Mouse (Mus musculus) forebrain, embryonic 12.5 days (tissue): ENCODE measurements around the gene Rnf207. TPM values are rescaled to one million over a fixed set of nuclear protein-coding genes. Genes with fewer than 3 reads are reported as not detected.

Experiments
- ATAC-seq: fragments of 200-750 bp; cut with Nextera tagmentation; 2 replicates; pipeline ENCODE4 v1.8.0; 2017; ENCODE audit warnings: moderate TSS enrichment; ENCODE audit not compliant: low FRiP score
- H3K27ac ChIP-seq: fragments of 300-500 bp; sonication (generic); 2 replicates; pipeline ENCODE4 v1.5.1; 2016; ENCODE audit warnings: mild to moderate bottlenecking
- H3K27me3 ChIP-seq: fragments of 300-500 bp; sonication (generic); 2 replicates; pipeline ENCODE4 v1.6.1; 2016; ENCODE audit warnings: mild to moderate bottlenecking
- H3K36me3 ChIP-seq: fragments of 300-500 bp; sonication (generic); replicated peaks from 2 replicates; pipeline ENCODE4 v1.6.1; 2016; ENCODE audit warnings: mild to moderate bottlenecking
- H3K4me1 ChIP-seq: fragments of 300-500 bp; sonication (generic); 2 replicates; pipeline ENCODE4 v1.6.1; 2016
- H3K4me2 ChIP-seq: fragments of 300-500 bp; sonication (generic); 2 replicates; pipeline ENCODE4 v1.6.1; 2016; ENCODE audit warnings: mild to moderate bottlenecking, moderate library complexity
- H3K4me3 ChIP-seq: fragments of 300-500 bp; sonication (generic); replicated peaks from 2 replicates; pipeline ENCODE4 v1.5.1; 2016; ENCODE audit warnings: mild to moderate bottlenecking
- H3K9ac ChIP-seq: fragments of 300-500 bp; sonication (generic); 2 replicates; pipeline ENCODE4 v1.6.1; 2016; ENCODE audit warnings: mild to moderate bottlenecking
- H3K9me3 ChIP-seq: fragments of 300-500 bp; sonication (generic); 2 replicates; pipeline ENCODE4 v1.6.1; 2016
- WGBS: fragments of 180-500 bp; shearing (Covaris S2); methylation state at CpG from one replicate; pipeline ENCODE4 v1.1.7; 2016; 5-methylcytosine and 5-hydroxymethylcytosine counted together
- polyA plus RNA-seq: library from polyadenylated mRNA; unstranded; fragments of >200 nt; fragmentation: Nextera tagmentation; extraction: Ambion mirVana; gene quantifications from 2 replicates; pipeline ENCODE4 v1.2.1, GENCODE M21; 2016

Rnf207 gene
- polyA plus RNA-seq, 1 experiment from 2014 or later: 2.7 TPM

DNA sequence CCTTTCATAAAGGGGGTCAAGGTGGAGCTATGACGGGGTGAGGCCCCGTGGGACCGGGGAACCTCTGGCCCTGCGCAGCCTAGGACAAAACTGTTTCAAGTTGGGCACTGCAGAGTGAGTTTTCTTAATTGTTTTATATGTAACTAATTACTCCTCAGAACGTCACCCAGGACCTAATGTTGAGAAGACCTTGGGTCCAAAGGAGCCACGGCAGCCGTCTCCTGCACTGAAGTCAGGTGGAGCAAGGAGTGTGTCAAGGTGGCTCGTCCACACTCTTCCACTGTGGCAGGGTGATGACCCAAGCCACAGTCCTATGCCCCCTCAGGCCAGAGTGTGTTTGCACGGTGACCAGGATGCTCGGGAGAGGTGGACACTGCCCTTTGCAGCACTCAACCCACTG, 15.6 kb downstream of the Rnf207 start:
- Histone ChIP-seq H3K36me3 (peaks cover 57% of the 10 kb centered on the region), H3K9me3 (no peaks in the 10 kb centered on the region)
- 96% methylated on average over 10 of the region's 10 CpGs for WGBS

DNA sequence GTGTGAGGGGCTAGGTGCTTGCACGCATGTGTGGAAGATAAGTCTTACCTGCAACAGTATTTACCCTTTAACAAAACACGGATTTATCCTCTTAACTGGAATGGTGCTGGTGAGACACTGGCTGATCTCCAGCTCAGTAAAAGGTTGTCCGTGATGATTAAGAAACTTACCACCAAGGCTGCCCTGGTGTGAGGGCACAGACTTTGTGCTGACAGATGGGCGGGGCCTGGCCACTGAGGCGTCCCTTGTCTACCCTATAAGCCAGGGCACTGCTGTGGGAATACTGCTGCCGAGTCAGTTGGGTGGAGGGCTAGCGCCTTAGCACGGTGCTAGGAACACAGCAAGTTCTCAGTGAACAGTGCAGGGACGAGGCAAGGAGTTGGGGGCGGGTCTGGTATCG, 16.8 kb downstream of the Rnf207 start:
- Histone ChIP-seq H3K27ac (no peak overlapping the region), H3K4me3 (no peak overlapping the region), H3K9me3 (no peaks in the 10 kb centered on the region), H3K4me2 (no peak overlapping the region), H3K27me3 (0 out of 2 replicates have a peak, but pooled peaks cover 6% of the 10 kb centered on the region), H3K36me3 (peaks cover 57% of the 10 kb centered on the region), H3K4me1 (peaks cover 14% of the 10 kb centered on the region), H3K9ac (no peak overlapping the region)
- 71% methylated on average over 11 of the region's 11 CpGs for WGBS
- no peak for ATAC-seq

More for the DNA sequence above, 15.6 kb downstream of the Rnf207 start:
- no peak overlapping the region for H3K4me2 ChIP-seq
- no peak overlapping the region for H3K27ac ChIP-seq
- no peak overlapping the region for H3K9ac ChIP-seq
- H3K4me3 ChIP-seq: no peak overlapping the region
- ATAC-seq: no peak
- H3K27me3 ChIP-seq: 0 out of 2 replicates have a peak, but pooled peaks cover 6% of the 10 kb centered on the region
- H3K4me1 ChIP-seq: peaks cover 8% of the 10 kb centered on the region

DNA sequence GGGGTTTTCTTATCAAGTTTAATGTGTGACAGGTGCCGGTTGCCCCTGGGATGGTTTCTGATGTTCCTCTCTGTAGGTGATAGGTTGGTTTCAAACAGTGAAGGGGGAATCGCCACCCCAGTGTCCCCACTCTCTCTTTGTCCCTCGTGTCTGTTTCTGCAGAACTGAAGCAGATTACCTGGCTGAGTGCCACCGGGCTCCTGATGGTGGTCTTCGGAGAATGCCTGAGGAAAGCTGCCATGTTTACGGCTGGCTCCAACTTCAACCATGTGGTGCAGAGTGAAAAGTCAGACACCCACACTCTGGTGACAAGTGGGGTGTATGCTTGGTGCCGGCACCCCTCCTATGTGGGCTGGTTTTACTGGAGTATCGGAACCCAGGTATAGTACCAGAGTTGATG, 18.4 kb downstream of the Rnf207 start:
- Histone ChIP-seq H3K27ac (no peak overlapping the region), H3K27me3 (peaks cover 18% of the 10 kb centered on the region), H3K4me3 (no peak overlapping the region), H3K9me3 (no peaks in the 10 kb centered on the region), H3K4me2 (no peak overlapping the region), H3K9ac (no peak overlapping the region), H3K36me3 (peaks cover 57% of the 10 kb centered on the region), H3K4me1 (peaks cover 18% of the 10 kb centered on the region)
- 97% methylated on average over 8 of the region's 8 CpGs for WGBS
- no peak for ATAC-seq

DNA sequence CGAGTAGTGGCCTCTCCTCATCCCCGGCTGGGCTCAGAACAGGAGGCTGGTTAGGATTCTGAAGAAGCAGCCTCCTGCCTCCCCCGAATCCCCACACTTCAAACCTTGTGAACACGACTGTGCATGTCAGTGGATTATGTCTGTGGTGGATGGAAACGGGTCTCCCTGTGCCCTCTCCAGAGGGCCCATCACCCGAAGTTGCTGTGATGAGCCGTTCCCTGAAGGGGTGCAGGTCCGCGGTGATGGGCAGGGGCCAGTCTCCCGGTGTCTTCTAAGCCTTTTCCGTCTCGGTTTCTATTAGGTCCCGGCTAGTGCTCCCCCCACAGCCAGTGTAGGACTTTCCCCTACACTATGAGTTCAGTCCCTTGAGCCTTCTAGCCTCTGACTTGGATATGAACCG, 20.0 kb downstream of the Rnf207 start:
- peak overlapping the region; percentile 45 for H3K9ac ChIP-seq
- H3K4me3 ChIP-seq: peak overlapping the region; percentile 96; the same call in 1 of the 2 replicates
- peak overlapping the region; percentile 97; the same call in 1 of the 2 replicates for H3K4me2 ChIP-seq
- H3K27me3 ChIP-seq: peaks cover 34% of the 10 kb centered on the region
- H3K27ac ChIP-seq: no peak overlapping the region
- H3K4me1 ChIP-seq: peaks cover 25% of the 10 kb centered on the region
- ATAC-seq: no peak
- WGBS: 84% methylated on average over 14 of the region's 14 CpGs
- H3K36me3 ChIP-seq: peaks cover 45% of the 10 kb centered on the region
- H3K9me3 ChIP-seq: no peaks in the 10 kb centered on the region

DNA sequence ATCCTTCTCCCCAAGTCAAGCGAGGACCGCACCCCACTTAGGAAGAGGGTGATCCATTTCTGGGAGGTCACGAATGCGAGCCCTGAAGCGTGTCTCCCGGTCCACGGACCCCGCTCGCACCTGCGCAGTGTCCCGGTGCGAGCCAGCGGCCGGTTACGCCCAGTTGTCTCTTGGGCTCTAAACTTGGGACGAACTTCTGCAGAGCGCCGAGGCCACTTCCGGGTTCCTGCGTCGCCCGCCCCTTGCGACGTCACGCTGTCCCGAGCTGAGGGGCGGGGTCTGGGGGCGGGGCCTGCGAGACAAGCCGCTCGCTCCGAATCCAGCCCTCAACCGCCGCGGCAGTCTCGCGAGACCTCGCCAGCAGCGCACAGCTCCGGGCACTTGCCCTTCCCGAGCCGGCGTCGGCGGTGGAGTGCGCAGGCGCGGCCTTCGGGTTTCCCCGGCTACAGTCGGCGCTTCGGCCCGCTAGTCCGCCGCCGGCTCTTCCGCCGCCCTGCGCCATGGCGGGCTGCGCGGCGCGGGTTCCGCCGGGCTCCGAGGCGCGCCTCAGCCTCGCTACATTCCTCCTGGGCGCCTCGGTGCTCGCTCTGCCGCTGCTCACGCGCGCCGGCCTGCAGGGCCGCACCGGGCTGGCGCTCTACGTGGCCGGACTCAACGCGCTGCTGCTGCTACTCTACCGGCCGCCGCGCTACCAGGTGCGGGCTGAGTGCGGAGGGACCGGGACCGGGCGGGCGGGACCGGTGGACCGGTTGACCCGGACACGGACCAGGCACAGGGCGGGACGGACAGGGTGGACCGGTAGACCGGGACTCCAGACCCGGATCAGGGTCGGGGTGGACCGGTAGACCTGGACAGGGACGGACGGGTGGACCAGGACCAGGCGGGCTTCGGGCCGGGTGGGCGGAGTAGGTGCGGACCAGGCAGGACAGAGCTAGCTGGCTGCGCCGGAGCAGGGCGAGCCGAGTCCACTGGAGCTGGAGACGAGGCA, 21.6 kb downstream of the Rnf207 start, which contains the start of gene Icmt:
Gene Icmt (plus strand): TSS at position 354 of the 988 bp plus-strand sequence.
- H3K4me1 ChIP-seq: peaks cover 41% of the 10 kb centered on the region
- peak; percentile 96 for ATAC-seq

DNA sequence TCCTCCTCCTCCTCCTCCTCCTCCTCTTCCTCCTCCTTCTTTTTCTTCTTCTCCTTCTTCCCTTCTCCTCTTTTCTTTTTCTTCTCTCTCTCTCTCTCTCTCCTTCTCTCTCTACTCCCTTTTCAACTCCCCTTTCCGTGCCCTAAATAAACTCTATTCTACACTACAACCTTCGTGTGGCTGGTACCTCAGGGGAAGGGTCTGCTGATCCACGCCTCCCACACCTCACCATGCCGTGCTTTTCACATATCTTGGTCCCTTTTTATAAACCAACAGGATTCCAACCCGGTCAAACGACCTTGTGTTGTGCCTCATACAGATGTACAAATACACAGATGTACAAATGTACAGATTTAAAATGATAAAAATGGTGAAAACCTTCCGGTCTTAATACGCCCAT, 22.4 kb downstream of the Rnf207 start:
- peak overlapping the region; percentile 91; the same call in 1 of the 2 replicates for H3K9ac ChIP-seq
- ATAC-seq: no peak
- peaks cover 49% of the 10 kb centered on the region for H3K4me1 ChIP-seq
- no peaks in the 10 kb centered on the region for H3K9me3 ChIP-seq
- H3K4me2 ChIP-seq: peak overlapping the region; percentile 97
- H3K36me3 ChIP-seq: peaks cover 20% of the 10 kb centered on the region
- H3K4me3 ChIP-seq: peak overlapping the region; percentile 96
- 23% methylated on average over 8 of the region's 8 CpGs for WGBS
- H3K27me3 ChIP-seq: peaks cover 58% of the 10 kb centered on the region
- H3K27ac ChIP-seq: no peak overlapping the region

More for the DNA sequence above, 21.6 kb downstream of the Rnf207 start, which contains the start of gene Icmt:
- Histone ChIP-seq H3K27ac (peak within 1 kb of the TSS; percentile 73), H3K9me3 (no peaks in the 10 kb centered on the region), H3K4me2 (peak within 1 kb of the TSS; percentile 97), H3K4me3 (peak within 1 kb of the TSS; percentile 96), H3K9ac (peak within 1 kb of the TSS; percentile 91), H3K36me3 (peaks cover 28% of the 10 kb centered on the region), H3K27me3 (peaks cover 50% of the 10 kb centered on the region)
- under 1% methylated on average over 119 of the region's 119 CpGs for WGBS

DNA sequence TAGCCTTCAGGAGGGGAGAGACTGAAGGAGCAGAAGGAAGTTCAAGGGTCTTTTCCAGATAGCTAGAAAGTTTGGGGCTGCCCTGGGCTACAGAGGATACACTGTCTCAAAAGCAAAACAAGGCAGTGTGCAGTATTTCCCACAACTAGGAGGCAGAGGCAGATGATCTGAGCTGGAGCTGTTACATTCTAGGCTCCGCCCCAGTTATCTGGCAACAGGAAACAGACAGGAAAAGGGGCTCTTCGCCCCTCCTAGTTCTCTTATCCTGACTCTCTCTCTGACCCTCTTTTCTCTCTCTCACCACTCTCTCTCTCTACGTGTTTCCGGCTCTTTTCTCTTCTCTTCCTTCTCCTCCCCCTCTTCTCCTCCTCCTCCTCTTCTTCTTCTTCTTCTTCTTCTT, 22.9 kb downstream of the Rnf207 start:
- peaks cover 63% of the 10 kb centered on the region for H3K27me3 ChIP-seq
- no peak overlapping the region for H3K9ac ChIP-seq
- no peak overlapping the region for H3K4me3 ChIP-seq
- H3K9me3 ChIP-seq: no peaks in the 10 kb centered on the region
- no peak overlapping the region for H3K4me2 ChIP-seq
- H3K36me3 ChIP-seq: peaks cover 16% of the 10 kb centered on the region
- 53% methylated on average over 4 of the region's 4 CpGs for WGBS
- ATAC-seq: no peak
- H3K4me1 ChIP-seq: peaks cover 54% of the 10 kb centered on the region
- H3K27ac ChIP-seq: no peak overlapping the region

DNA sequence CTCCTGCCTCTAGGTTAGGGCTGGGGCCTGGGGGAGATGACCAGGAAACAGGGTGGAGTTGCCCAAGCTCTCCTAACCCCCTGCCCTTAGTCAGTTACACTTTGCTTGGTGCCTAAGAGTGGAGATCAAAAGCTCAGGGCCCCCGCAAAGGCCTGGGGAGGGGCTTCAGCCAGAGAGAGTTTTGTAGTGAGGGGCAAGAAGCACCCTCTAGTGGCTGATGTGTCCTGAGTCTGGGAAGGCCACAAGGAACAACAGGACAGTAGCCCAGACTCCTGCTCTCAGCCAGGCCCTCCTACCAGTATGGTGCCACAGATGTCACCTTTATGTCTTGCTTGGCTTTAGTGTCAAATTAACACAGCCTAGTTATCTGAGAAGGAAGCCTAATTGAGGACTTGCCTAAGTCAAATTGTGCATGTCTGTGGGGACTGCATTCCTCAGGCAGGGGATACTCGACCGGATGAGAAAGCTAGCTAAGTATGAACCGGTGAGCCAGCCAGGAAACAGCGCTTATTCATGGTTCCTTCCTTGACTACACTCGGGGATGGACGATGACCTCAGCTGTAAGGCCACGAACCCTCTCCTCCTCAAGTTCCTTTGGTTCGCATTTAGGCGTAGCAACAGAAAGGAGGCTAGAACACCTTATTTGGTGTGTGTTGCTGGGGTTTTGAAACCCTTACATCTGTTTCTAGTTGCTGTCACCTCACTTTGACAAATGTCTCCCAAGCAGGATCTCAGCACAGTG, 24.4 kb downstream of the Rnf207 start:
- Histone ChIP-seq H3K4me1 (peaks cover 68% of the 10 kb centered on the region), H3K27ac (no peak overlapping the region), H3K27me3 (peaks cover 78% of the 10 kb centered on the region), H3K9me3 (no peaks in the 10 kb centered on the region), H3K9ac (no peak overlapping the region), H3K36me3 (peaks cover 1% of the 10 kb centered on the region; the same call in 1 of the 2 replicates), H3K4me3 (no peak overlapping the region), H3K4me2 (no peak overlapping the region)
- no peak for ATAC-seq
- WGBS: 58% methylated on average over 10 of the region's 10 CpGs

DNA sequence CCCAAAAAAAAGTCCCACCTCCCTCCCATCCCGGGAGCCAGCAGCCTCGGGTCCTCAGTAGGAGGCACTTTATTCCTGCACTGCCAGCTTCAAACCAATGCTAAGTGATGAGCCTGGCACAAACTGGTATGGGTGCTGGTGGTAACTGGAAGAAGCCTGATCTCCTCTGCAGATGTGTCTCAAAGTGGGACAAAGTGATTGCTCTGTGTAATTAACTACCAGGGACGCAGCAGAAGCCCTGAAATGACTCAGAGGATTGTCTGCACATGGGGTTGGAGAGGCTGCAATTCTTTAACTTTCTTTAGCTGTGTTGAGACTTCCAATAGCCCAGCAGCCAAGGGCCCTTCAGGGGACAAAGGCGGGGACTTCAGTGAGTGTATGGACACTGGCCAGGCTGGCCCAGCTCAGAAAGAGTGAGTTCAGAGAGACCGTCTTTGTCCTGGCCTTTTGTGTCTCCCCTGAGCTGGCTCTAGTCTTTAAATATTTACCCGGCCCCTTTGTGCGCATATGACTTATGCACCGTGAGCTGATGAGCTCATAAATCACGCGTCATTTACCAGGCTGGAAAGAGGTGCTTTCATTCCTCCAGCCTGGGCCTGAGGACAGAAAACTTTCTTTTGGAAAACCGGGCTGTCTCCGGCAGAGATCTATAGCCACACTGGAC, 26.6 kb downstream of the Rnf207 start:
- Histone ChIP-seq H3K4me3 (no peak overlapping the region), H3K27me3 (peaks cover 91% of the 10 kb centered on the region), H3K27ac (no peak overlapping the region), H3K9ac (0 out of 2 replicates have a peak overlapping the region, but pooled peaks have one; percentile 17), H3K9me3 (no peaks in the 10 kb centered on the region), H3K4me1 (peaks cover 67% of the 10 kb centered on the region), H3K36me3 (no peaks in the 10 kb centered on the region), H3K4me2 (no peak overlapping the region)
- ATAC-seq: no peak
- WGBS: 3% methylated on average over 12 of the region's 12 CpGs

DNA sequence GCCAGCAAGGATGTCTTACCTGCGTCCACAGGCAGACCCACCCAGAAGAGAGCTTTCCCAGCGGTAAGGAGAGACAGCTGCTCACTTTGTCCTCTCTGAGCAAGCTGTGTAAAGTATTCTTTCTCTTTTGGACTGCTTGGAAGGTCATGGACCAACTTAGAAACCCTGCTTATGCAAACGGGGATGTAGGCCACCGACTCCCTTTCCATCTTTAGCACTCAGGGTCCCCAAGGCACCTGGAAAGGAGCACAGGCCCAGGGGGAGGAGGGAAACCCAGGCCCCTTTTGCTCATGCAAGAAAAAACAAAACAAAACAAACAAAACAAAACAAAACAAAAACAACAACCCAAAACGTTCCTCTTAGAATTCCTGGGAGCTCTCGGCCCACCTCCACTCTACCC, 27.2 kb downstream of the Rnf207 start, which contains the start of gene Hes3:
Gene Hes3 (minus strand): TSS at position 101 of the 400 bp plus-strand sequence.
- ATAC-seq: no peak
- H3K27ac ChIP-seq: no peak within 1 kb of the TSS
- peaks cover 98% of the 10 kb centered on the region for H3K27me3 ChIP-seq
- peak within 1 kb of the TSS; percentile 61 for H3K4me2 ChIP-seq
- WGBS: 19% methylated on average over 6 of the region's 6 CpGs
- no peaks in the 10 kb centered on the region for H3K36me3 ChIP-seq
- peak within 1 kb of the TSS; percentile 35 for H3K4me3 ChIP-seq
- H3K9ac ChIP-seq: peak within 1 kb of the TSS; percentile 48
- no peaks in the 10 kb centered on the region for H3K9me3 ChIP-seq
- peaks cover 72% of the 10 kb centered on the region for H3K4me1 ChIP-seq

DNA sequence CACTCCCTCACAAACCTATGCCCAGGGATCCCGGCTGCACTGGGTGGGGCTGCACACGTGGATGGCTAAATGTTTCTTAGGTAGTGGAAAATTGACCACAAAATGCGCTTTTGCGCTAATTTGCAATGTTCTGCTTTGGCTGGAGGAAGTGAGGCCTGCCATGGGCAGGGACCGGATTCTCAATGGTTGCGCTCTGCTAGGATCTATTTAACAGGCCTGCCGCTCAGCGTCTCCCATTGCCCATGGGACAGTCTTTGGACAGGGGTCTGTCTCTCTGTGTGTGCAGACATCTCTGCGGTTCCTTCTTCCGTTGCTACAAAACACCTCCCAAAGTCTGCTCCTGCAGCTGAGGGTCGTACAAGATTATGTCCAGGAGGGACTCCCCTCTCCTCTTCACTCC, 27.8 kb downstream of the Rnf207 start:
- H3K36me3 ChIP-seq: no peaks in the 10 kb centered on the region
- WGBS: 3% methylated on average over 11 of the region's 11 CpGs
- no peak for ATAC-seq
- no peak overlapping the region for H3K27ac ChIP-seq
- H3K4me3 ChIP-seq: peak overlapping the region; percentile 35; the same call in 1 of the 2 replicates
- no peak overlapping the region for H3K9ac ChIP-seq
- H3K4me2 ChIP-seq: peak overlapping the region; percentile 61; the same call in 1 of the 2 replicates
- H3K4me1 ChIP-seq: peaks cover 76% of the 10 kb centered on the region
- peaks cover 98% of the 10 kb centered on the region for H3K27me3 ChIP-seq
- no peaks in the 10 kb centered on the region for H3K9me3 ChIP-seq
